Comparison of ENCODE assay signal across 14 mouse cellular contexts in the genomic region with DNA sequence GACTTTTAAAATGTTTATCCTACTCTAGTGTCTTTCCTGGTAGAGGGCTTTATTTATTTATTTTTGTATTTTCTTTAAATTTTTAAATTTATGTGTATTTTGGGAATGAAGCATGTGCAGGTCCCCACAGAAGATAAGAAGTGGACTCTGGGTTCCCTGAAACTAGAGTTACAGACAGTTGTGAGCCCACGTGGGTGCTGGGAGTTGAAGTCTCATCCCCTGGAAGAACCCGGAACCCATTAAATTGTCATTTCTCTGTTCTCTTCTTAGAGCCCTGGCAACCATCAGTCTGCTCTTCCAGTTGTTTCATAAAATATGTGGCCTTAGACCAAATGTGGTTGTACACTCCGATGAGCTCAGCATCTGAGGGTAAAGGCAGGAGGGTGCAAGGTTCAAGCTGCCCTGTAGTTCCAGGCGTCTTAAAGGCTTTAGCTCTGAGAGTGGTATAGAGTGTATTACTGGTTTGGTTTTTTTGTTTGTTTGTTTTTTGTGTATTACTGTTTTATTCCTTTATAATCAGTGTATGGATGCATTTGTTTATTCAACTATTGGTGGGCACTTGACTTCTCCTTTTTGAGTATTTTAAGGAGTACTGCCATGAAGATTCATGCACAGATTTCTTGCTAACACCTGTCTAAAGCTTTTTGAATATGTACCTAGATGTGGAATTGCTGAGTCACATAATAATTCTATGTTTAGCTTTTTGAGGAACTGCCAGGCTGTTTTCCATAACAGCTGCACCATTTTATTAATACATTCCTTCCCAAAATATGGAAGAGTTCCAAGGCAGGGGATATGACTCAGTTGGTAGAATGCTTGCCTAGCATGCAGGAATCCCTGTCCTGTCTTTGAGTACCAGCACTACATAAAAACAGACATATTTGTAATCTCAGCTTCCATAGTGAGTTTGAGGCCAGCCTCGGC. TPM values are rescaled to one million over a fixed set of nuclear protein-coding genes. Genes with fewer than 3 reads are reported as not detected.
DNase-seq lines count a peak whose midpoint lies in the region; ATAC-seq lines count a peak whose summit lies in the region.
"Had no signal": no experiment of that assay in that cellular context is flagged by ENCODE, and none has a peak within 500 bp of the region (broad histone marks: within the 10 kb centered on the region; RNA-seq: fewer than 3 reads in every experiment).

No protein-coding gene starts in this region.

- no peak overlapping the region for H3K4me2 ChIP-seq in lung, embryonic 15.5 days
- H3K4me2 ChIP-seq: liver, embryonic 11.5 days had no signal

- WGBS in lung, embryonic 15.5 days = 80% methylated on average over 5 of the region's 5 CpGs

- peak overlapping the region; percentile 51 for H3K27ac ChIP-seq in lung, embryonic 15.5 days

- no peak overlapping the region for H3K9ac ChIP-seq in lung, embryonic 15.5 days

- H3K27me3 ChIP-seq in lung, embryonic 15.5 days = no peaks in the 10 kb centered on the region
- H3K27me3 ChIP-seq: megakaryocyte, embryonic 14.5 days had no signal

- no peak overlapping the region for H3K4me3 ChIP-seq in lung, embryonic 15.5 days
- H3K4me3 ChIP-seq: megakaryocyte, embryonic 14.5 days had no signal

- no peaks in the 10 kb centered on the region for H3K4me1 ChIP-seq in lung, embryonic 15.5 days
- H3K4me1 ChIP-seq: megakaryocyte, embryonic 14.5 days had no signal

- DNase-seq in kidney, postnatal 14 days = peak; percentile 21
- DNase-seq in kidney, postnatal 4 days = no peak
- no peak for DNase-seq in lung, postnatal 4 days
- DNase-seq in fibroblast of lung, adult 2 months (ENCODE audit: low read depth) = peak; percentile 59
- no peak for DNase-seq in urinary bladder, postnatal 4 days (ENCODE audit: low spot score in 2 of 2)
- no peak for DNase-seq in spleen, postnatal 36 days (ENCODE audit: low spot score in 2 of 2)
- DNase-seq: adrenal gland, postnatal 14 days; cerebellum, postnatal 36 days; right cerebral cortex, postnatal 14 days; thymus, postnatal 25 days had no signal

- peaks cover 6% of the 10 kb centered on the region; the same call in 1 of the 2 replicates for H3K36me3 ChIP-seq in lung, embryonic 15.5 days

- H3K9me3 ChIP-seq in lung, embryonic 15.5 days = no peaks in the 10 kb centered on the region
- H3K9me3 ChIP-seq: megakaryocyte, embryonic 14.5 days had no signal

- peak; percentile 64; the same call in 1 of the 2 replicates for ATAC-seq in lung, embryonic 15.5 days (ENCODE audit: borderline replicate concordance, extremely low read depth, low FRiP score, low TSS enrichment)

RNA-seq across cellular contexts. Expression of gene Ctdspl2, which starts 39.5 kb away (rescaled TPM):
- polyA plus RNA-seq in lung, embryonic 15.5 days (2015; fragmentation: Nextera tagmentation; extraction: Ambion mirVana) = 51.6 and 53.1 TPM in 2 replicates

RNA-seq across cellular contexts. Expression of gene Mageb3, which starts 39.6 kb away (rescaled TPM):
- 0.09 and 0.24 TPM in 2 replicates for polyA plus RNA-seq in lung, embryonic 15.5 days (2015; fragmentation: Nextera tagmentation; extraction: Ambion mirVana)
- polyA plus RNA-seq: large intestine, adult 2 months had no signal

RNA-seq across cellular contexts. Expression of gene Casc4, which starts 49.5 kb away (rescaled TPM):
- 18.5 and 18.8 TPM in 2 replicates for polyA plus RNA-seq in lung, embryonic 15.5 days (2015; fragmentation: Nextera tagmentation; extraction: Ambion mirVana)

Comparison
In these comparisons a context has a peak if more than half of its experiments do, and no peak if none do; other contexts are left out.
1. DNase-seq: peak in kidney, postnatal 14 days (single experiment) and fibroblast of lung, adult 2 months (single experiment); none in kidney, postnatal 4 days (0 of 2), lung, postnatal 4 days (0 of 2), urinary bladder, postnatal 4 days (0 of 2) and spleen, postnatal 36 days (0 of 2).